Mouse (Mus musculus) forebrain, postnatal 0 days (tissue): ENCODE results near the gene Rcvrn. TPM values are rescaled to one million over a fixed set of nuclear protein-coding genes. Genes with fewer than 3 reads are reported as not detected.
A peak's percentile ranks its signal among the peaks of the same experiment; 100 is the strongest.

Experiments
- ATAC-seq: fragments of 200-750 bp; cut with Nextera tagmentation; 2 replicates; pipeline ENCODE4 v1.8.0; 2017; ENCODE audit warnings: mild to moderate bottlenecking, moderate library complexity
- DNase-seq: peaks from one replicate; pipeline ENCODE4 v3.0.0-alpha.2; 2015
- H3K27ac ChIP-seq: fragments of 300-500 bp; sonication (generic); 2 replicates; pipeline ENCODE4 v1.5.1; 2014; ENCODE audit warnings: low read depth, mild to moderate bottlenecking, antibody characterized with exemption, low read length, moderate library complexity, mixed read lengths
- H3K27me3 ChIP-seq: fragments of 300-500 bp; sonication (generic); 2 replicates; pipeline ENCODE4 v1.6.1; 2014; ENCODE audit warnings: mild to moderate bottlenecking, low read length, mixed read lengths; ENCODE audit not compliant: insufficient read depth
- H3K36me3 ChIP-seq: fragments of 300-500 bp; sonication (generic); 2 replicates; pipeline ENCODE4 v1.6.1; 2014; ENCODE audit warnings: mild to moderate bottlenecking, moderate library complexity; ENCODE audit not compliant: insufficient read depth
- H3K4me1 ChIP-seq: fragments of 300-500 bp; sonication (generic); 2 replicates; pipeline ENCODE4 v1.6.1; 2014; ENCODE audit warnings: antibody characterized with exemption; ENCODE audit not compliant: insufficient read depth
- H3K4me2 ChIP-seq: fragments of 300-500 bp; sonication (generic); 2 replicates; pipeline ENCODE4 v1.6.1; 2014; ENCODE audit warnings: low read depth, mild to moderate bottlenecking, moderate library complexity
- H3K4me3 ChIP-seq: fragments of 300-500 bp; sonication (generic); 2 replicates; pipeline ENCODE4 v1.5.1; 2014; ENCODE audit warnings: low read depth, low read length, mixed read lengths
- H3K9ac ChIP-seq: fragments of 300-500 bp; sonication (generic); 2 replicates; pipeline ENCODE4 v1.6.1; 2014; ENCODE audit warnings: mild to moderate bottlenecking
- H3K9me3 ChIP-seq: fragments of 300-500 bp; sonication (generic); 2 replicates; pipeline ENCODE4 v1.6.1; 2016; ENCODE audit warnings: low read length
- CTCF ChIP-seq: sonication (generic); IDR thresholded peaks from 2 replicates; pipeline ENCODE4 v1.5.1; 2016; ENCODE audit warnings: antibody characterized with exemption, control low read depth, low read depth
- WGBS: fragments of 180-500 bp; shearing (Covaris S2); extraction: QIAGEN DNeasy Blood & Tissue Kit; methylation state at CpG from one replicate; pipeline ENCODE4 v1.1.7; 2014; 5-methylcytosine and 5-hydroxymethylcytosine counted together
- polyA plus RNA-seq: library from polyadenylated mRNA; unstranded; fragments of >200 nt; fragmentation: Nextera tagmentation; extraction: Ambion mirVana; gene quantifications from 2 replicates; pipeline ENCODE4 v1.2.1, GENCODE M21; 2015
- total RNA-seq: library from RNA; depleted of rRNA; stranded (reverse); fragments of >200 nt; gene quantifications from 2 replicates; pipeline ENCODE4 v1.2.3, GENCODE M21; 2014

The Rcvrn gene
- total and polyA plus RNA-seq, 2 experiments from 2014 or later: 1.00 TPM; not detected in 1

DNA sequence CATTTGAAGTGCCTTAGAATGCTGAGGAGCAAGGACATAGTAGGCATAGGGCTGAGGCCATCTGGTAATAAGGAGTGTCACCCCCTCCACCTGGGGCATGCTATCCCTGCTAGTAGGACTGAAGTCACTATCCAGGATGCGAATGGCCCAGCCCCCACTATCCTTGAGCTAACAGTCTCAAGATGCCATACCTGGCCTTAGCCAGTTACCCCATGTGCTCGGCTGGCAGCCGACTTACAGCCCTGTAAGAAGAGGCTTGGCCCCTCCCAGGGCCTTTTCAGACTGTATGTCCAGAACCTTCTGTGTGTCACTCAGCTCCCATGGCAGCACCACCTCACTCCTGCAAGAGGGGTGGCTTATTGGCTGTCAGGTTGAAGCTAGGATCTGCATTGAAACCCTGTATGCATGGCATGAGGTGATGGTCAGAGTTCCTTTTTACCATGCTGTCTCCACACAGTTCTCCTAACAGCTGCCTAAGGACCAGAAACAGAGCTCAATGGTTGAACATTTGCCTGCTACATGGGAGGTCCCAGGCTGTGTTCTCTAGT is 26.6 kb upstream of the Rcvrn start:
- WGBS: 84% methylated on average over 3 of the region's 3 CpGs

DNA sequence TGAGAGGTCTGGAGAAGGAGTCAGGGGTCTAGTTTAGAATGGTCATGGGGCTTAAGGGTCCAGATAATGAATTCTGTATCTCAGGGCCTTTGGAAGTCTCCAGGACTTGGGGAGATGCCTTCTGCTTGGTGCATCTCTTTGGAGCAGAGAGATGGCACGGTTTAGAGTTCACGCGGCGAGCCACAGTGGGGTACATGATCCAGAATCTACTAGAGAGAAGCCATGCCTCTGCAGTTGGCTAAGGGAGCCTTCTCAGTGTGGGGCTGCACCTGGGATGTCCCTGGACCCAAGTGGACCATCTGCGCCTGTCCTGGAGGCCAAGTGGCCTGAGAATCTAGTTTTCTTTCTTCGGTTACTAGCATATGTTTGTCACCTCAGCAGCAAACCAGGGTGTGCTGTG is 25.1 kb upstream of the Rcvrn start:
- no peak overlapping the region for H3K4me3 ChIP-seq
- DNase-seq: no peak
- H3K36me3 ChIP-seq: peaks cover 17% of the 10 kb centered on the region; the same call in 1 of the 2 replicates
- H3K9me3 ChIP-seq: no peaks in the 10 kb centered on the region
- H3K27me3 ChIP-seq: no peaks in the 10 kb centered on the region
- no peak overlapping the region for H3K27ac ChIP-seq
- peaks cover 9% of the 10 kb centered on the region; the same call in 1 of the 2 replicates for H3K4me1 ChIP-seq
- no peak for TF ChIP-seq CTCF
- ATAC-seq: no peak
- no peak overlapping the region for H3K4me2 ChIP-seq
- no peak overlapping the region for H3K9ac ChIP-seq
- WGBS: 97% methylated on average over 6 of the region's 6 CpGs

More for the DNA sequence above, 26.6 kb upstream of the Rcvrn start:
- Histone ChIP-seq H3K4me1 (peaks cover 9% of the 10 kb centered on the region; the same call in 1 of the 2 replicates), H3K27me3 (no peaks in the 10 kb centered on the region), H3K9me3 (no peaks in the 10 kb centered on the region), H3K36me3 (peaks cover 21% of the 10 kb centered on the region; the same call in 1 of the 2 replicates), H3K9ac (no peak overlapping the region), H3K4me3 (no peak overlapping the region), H3K4me2 (no peak overlapping the region), H3K27ac (no peak overlapping the region)
- no peak for TF ChIP-seq CTCF
- ATAC-seq (no peak), DNase-seq (no peak)

DNA sequence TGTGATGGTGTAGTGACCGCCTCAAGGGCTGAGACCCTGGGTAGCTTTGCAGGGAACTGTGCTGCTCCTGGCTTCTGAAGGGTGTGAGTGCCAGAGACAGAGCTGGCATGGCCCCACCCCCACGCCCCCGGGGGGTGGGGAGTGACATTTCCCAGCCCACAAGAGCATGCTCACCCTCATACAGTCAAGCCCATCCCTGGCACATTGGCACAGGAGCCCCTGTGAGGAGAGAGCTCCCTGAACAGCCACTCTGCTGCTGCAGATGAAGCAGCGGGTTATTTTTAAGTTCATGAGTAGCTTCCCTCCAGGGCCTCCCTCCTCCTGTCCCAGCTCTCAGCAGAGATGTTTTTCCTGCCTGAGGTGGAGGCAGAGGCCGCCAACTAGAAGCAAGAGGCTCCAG is 23.0 kb upstream of the Rcvrn start:
- WGBS: 74% methylated on average over 5 of the region's 5 CpGs
- DNase-seq: no peak

DNA sequence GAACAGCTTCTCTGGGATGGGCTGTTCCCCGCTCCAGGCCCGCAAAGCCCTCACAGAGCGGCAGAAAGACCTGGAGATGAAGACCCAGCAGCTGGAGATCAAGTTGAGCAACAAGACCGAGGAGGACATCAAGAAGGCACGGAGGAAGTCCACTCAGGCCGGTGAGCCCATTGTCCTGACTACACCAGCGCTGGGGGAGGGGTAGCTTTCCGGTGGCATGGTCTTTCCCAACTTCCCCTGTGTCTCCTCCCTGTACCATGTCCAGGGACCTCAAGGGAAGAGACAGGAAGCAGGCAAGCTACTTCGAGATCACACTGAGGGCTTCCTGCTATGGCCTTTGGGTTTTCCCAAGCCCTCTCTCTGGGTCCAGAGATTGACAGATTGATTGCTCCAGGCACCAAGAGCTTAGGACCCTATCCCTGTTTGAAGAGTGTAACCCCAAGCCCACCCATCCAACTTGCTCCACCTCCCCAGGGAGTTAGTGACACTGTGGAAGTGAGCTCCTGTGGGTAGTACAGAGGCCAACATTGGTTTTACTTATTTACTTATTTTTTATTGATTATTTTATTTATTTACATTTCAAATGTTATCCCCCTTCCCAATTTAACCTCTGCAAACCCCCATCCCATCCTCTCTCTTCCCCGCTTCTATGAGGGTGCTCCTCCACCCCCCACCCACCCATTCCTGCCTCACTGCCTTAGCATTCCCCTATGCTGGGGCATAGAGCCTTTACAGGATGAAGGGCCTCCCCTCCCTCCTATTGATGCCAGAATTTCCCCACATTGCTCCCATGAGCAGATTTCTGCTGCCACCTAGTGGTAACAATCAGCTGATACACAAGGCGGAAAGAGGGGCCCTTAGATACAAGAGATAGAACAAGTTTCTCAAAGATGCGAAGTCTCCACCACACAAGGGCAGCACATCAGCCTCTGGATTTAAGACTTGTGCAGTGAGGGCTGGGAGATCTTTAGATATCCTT is 19.3 kb upstream of the Rcvrn start:
- ATAC-seq (peak; percentile 89), DNase-seq (peak; percentile 90)
- H3K27ac ChIP-seq: no peak overlapping the region
- WGBS: 61% methylated on average over 12 of the region's 12 CpGs
- TF ChIP-seq CTCF: peak; percentile 97
- H3K4me3 ChIP-seq: no peak overlapping the region
- no peaks in the 10 kb centered on the region for H3K27me3 ChIP-seq
- no peak overlapping the region for H3K9ac ChIP-seq
- H3K4me2 ChIP-seq: no peak overlapping the region
- no peaks in the 10 kb centered on the region for H3K9me3 ChIP-seq
- H3K36me3 ChIP-seq: peaks cover 25% of the 10 kb centered on the region
- H3K4me1 ChIP-seq: no peaks in the 10 kb centered on the region

More for the DNA sequence above, 23.0 kb upstream of the Rcvrn start:
- Histone ChIP-seq H3K4me3 (no peak overlapping the region), H3K4me1 (peaks cover 9% of the 10 kb centered on the region; the same call in 1 of the 2 replicates), H3K4me2 (no peak overlapping the region), H3K27me3 (no peaks in the 10 kb centered on the region), H3K27ac (no peak overlapping the region), H3K9me3 (no peaks in the 10 kb centered on the region), H3K9ac (no peak overlapping the region), H3K36me3 (peaks cover 17% of the 10 kb centered on the region; the same call in 1 of the 2 replicates)
- ATAC-seq: no peak
- TF ChIP-seq CTCF: no peak

DNA sequence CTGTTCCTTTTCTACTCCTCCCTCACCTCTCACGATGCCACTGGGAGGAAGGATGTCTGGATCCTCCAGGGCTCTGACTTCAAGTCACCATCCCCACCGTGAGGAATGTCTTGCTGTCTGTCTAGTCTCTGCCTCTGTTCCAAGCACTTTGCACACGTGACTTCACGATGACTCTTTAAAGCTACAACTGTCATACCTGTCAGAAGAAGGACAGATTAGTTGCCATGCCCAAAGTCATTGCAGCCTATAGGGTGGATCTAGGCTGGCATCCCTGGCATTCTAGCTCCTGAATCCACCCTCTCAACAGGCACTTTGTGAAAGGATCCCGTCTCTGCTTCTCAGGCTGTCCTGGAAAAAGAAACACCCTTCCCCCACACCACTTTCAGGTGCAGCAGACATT is 15.8 kb upstream of the Rcvrn start:
- Histone ChIP-seq H3K4me1 (no peaks in the 10 kb centered on the region), H3K9me3 (no peaks in the 10 kb centered on the region), H3K27me3 (no peaks in the 10 kb centered on the region), H3K9ac (no peak overlapping the region), H3K4me3 (no peak overlapping the region), H3K27ac (no peak overlapping the region), H3K4me2 (no peak overlapping the region), H3K36me3 (peaks cover 26% of the 10 kb centered on the region)
- no peak for TF ChIP-seq CTCF
- ATAC-seq (no peak), DNase-seq (no peak)
- 74% methylated on average over 5 of the region's 5 CpGs for WGBS

DNA sequence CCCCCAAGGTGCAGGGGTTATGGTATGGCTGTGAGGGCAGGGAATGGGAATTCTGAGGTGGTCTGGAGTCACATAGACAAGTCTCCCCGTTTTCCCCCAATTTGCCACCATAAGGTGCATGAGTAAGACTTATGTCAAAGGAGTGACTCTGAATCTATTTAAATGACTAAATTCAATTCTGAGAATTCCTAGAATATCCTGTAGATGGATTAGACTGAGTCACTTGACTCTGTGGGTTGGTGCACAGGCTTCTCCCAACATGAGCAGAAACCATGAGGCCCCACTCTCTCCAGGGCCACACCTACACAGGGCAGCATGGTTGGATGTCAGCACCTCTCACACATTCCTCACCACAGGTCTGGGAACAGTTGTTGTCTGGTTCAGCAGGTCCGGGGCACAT is 15.2 kb upstream of the Rcvrn start:
- Histone ChIP-seq H3K4me2 (no peak overlapping the region), H3K36me3 (peaks cover 26% of the 10 kb centered on the region), H3K4me3 (no peak overlapping the region), H3K9ac (no peak overlapping the region), H3K9me3 (no peaks in the 10 kb centered on the region), H3K4me1 (no peaks in the 10 kb centered on the region), H3K27me3 (no peaks in the 10 kb centered on the region), H3K27ac (no peak overlapping the region)
- ATAC-seq (no peak), DNase-seq (no peak)
- TF ChIP-seq CTCF: no peak
- WGBS: 86% methylated on average over 2 of the region's 2 CpGs

DNA sequence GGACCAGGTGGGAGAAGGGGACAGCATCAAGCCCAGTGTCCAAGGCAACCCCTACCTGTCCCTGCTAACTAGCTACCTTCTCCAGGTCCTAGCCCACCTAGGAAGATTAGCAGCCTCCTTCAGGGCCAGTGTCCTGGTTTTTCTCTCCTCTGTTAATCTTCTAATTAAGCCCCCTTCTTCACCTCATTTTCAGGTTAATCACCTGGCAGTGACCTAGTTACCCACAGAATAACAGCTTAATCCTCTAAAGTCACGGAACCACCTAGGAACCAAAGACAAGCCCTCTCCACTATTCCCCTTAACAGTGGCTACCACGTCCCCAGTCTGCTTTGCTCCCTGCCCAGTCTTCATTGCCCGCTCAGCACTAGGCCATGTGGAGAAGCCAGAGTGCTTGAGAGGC is 13.3 kb upstream of the Rcvrn start:
- H3K4me3 ChIP-seq: no peak overlapping the region
- H3K36me3 ChIP-seq: peaks cover 26% of the 10 kb centered on the region
- no peak overlapping the region for H3K4me2 ChIP-seq
- DNase-seq: no peak
- no peak for TF ChIP-seq CTCF
- H3K4me1 ChIP-seq: 0 out of 2 replicates have a peak, but pooled peaks cover 8% of the 10 kb centered on the region
- no peaks in the 10 kb centered on the region for H3K27me3 ChIP-seq
- H3K27ac ChIP-seq: no peak overlapping the region
- 62% methylated on average over 3 of the region's 3 CpGs for WGBS
- no peak overlapping the region for H3K9ac ChIP-seq
- ATAC-seq: no peak
- no peaks in the 10 kb centered on the region for H3K9me3 ChIP-seq
